Mouse (Mus musculus) embryo, embryonic 9.5 days (tissue): ENCODE measurements around the gene C1galt1c1.

Experiments
- DNase-seq: peaks from one replicate; pipeline ENCODE4 v3.0.0-alpha.2; 2017; ENCODE audit errors: extremely low spot score

The C1galt1c1 gene

GRCm38 (mm10) chrX:38634801-38635637 is at the start of gene C1galt1c1:
Gene C1galt1c1 (minus strand): TSS chrX:38635087.
- peak; percentile 86 for DNase-seq

- DNase-seq = no peak
Measured at GRCm38 (mm10) chrX:38681972-38682371, 47.1 kb upstream of the C1galt1c1 start.

- DNase-seq = no peak
Measured at GRCm38 (mm10) chrX:38669111-38669903, 34.4 kb upstream of the C1galt1c1 start.

- DNase-seq = no peak
Measured at GRCm38 (mm10) chrX:38656206-38656883, 21.5 kb upstream of the C1galt1c1 start.

GRCm38 (mm10) chrX:38654681-38655080 is 19.8 kb upstream of the C1galt1c1 start:
- DNase-seq = no peak

- DNase-seq = no peak
Measured at GRCm38 (mm10) chrX:38653181-38653580, 18.3 kb upstream of the C1galt1c1 start.

DNA sequence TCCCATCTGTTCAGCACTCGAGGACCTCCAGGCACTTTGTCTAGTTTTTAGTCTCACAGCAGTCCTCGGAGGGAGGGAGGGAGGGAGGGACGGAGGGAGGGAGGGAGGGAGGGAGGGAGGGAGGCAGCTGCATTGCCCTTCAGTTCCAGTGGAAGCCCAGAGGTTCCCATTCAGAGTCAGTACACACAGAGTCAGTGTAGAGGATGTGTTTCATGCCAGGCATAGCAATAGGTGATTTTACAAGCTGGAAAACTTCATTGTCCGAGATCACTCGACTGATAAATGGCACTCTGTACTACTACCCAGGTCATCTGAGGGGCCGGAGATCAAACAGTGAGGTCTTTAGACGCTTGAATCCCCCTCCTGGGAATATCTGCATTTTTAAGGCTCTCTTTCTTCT is 16.3 kb upstream of the C1galt1c1 start:
- DNase-seq = no peak

DNA sequence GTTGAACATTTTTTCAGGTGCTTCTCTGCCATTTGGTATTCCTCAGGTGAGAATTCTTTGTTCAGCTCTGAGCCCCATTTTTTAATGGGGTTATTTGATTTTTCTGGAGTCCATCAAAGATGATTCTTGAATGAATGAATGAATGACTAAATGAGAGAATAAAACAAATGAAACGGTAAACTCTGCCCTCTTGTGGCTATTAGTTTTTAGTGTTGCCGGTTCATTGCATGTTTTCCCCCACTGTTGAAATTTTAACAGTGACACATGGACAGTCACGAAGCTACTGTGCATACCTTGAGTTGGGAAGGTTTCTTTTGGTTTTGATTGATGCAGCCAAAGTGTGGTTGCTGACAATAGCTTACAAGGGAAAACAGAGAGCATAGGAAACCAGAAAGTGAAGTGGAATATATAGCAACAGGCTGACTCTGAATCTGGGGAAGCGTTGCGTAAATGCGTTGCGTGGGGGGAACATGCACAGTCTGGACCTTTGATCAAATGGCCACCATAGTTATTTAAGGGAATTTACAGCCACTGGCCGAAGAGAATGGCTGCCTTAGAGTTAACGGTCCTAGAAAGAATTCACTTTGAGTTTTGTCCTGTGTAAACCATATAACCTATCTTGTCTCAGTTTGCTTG is 15.6 kb upstream of the C1galt1c1 start:
- DNase-seq = no peak

DNA sequence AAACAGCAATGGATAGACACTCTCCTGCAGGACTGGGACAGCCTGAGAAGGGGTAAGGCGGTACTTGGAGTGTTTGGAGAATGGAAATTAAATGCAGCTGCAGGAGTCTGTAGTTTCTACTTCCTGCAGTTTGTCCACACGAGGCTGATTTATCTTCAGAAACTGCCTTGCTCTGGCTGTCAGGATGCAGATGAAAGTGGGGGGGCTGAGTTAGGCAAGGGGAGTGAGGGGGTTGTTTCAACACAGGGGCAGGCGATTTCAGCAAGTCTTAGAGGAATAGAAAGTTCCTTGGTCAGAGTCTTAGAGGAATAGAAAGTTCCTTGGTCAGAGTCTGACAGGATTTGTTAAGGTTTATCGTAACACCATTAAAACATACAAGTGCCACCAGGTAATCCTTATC is 7.3 kb upstream of the C1galt1c1 start:
- no peak for DNase-seq

- no peak for DNase-seq
Measured at GRCm38 (mm10) chrX:38641435-38641834, 6.5 kb upstream of the C1galt1c1 start.

DNA sequence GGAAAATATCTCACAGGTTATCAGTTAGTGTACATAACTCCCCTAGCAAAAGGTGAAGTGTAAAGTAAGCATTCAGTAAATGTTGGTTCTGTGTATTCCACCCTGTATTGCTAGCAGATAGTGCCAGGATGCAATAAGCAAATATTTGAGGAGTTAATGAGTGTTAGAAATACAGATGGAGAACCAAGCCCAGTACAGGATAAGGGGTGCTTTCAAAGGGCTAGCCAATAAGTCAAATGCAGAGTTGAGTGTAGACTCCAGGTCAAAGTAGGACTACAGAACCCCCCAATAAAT is 698 bp upstream of the C1galt1c1 start:
- DNase-seq = no peak

GRCm38 (mm10) chrX:38600995-38601369 is 33.9 kb downstream of the C1galt1c1 start:
- DNase-seq = peak; percentile 8

DNA sequence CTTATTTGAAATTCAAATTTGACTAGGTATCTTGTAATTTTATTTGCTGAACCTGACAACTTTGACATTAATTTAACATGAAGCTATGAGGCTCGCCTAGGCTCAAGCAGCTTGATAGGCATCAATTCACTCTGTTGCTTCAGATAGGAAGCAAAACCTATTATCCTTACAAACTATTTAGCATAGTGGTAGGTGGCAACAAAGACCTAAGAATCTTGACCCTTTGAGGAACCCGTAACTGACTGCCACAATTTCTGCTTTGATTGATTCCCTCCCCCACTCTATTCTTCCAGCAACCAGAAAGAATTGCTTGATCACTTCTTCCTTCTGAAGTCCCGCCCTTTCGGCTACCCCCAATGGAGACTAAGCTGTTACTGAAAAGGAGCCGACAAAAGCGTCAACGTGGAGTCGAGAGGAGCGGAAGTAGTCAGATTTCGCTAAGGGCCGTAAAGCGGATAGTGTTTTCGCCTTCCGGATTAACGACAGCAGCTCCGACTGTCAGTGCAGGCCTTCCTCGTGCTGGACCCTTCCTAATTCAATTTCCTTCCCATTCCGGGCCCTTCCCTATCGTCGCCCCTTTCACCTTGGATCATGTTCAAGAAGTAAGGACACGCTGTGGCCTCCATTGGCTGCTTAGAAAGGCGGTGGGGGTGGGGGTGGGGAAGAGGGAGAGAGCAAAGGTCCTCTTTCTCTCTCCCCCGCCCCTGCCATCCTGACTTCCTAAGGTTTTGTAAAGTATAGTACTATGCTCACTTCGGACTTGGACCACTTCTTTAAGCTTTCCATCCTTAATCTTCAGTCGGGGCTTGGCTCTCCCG is 34.5 kb downstream of the C1galt1c1 start, which contains the start of gene Mcts1:
Gene Mcts1 (plus strand): TSS at position 402 of the 818 bp plus-strand sequence.
- peak; percentile 68 for DNase-seq

GRCm38 (mm10) chrX:38593180-38593889 is 41.6 kb downstream of the C1galt1c1 start:
- DNase-seq = no peak

GRCm38 (mm10) chrX:38591749-38592148 is 43.1 kb downstream of the C1galt1c1 start:
- DNase-seq = no peak

GRCm38 (mm10) chrX:38589827-38590226 is 45.1 kb downstream of the C1galt1c1 start:
- peak; percentile 28 for DNase-seq

DNA sequence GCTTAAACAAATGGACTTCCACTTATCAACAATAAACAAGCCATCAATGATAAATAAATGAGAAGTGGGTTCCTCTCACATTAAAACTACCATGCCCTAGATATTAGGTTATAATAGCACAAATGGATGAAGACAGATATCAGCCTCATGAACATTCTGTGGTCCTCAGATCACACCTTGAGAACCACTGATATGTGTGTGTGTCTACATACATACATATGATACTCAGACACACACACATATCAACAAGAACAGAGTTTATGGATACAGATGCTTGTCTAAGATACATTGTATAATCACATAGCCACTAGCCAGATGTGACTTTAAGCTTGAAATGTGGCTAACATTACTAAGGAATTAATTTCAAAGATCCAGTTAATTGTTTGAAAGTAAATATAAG is 51.6 kb downstream of the C1galt1c1 start:
- DNase-seq = no peak

- no peak for DNase-seq
Measured at GRCm38 (mm10) chrX:38581140-38581539, 53.7 kb downstream of the C1galt1c1 start.
